Mouse (Mus musculus): ENCODE measurements around the gene Slc23a4.

DNA sequence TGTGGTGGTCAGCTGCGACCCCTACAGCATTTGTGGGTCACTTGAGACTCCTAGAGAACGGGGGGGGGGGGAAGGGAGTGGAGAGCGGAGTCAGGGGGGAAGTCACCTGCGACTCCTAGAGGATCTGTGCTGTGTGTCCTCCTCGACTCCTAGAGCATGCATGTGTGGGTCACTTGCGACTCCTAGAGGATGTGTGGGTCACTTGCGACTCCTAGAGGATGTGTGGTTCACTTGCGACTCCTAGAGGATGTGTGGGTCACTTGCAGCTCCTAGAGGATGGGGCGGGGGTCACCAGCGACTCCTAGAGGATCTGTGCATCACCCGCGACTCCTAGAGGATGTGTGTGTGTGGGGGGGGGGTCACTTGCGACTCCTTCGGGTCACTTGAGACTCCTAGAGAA, 66.3 kb downstream of the Slc23a4 start:
- TF ChIP-seq POLR2A (IDR thresholded peaks at IDR 0.05; ENCODE audit: insufficient read depth, low read depth, low read length) (no peak), CTCF (IDR thresholded peaks at IDR 0.05; ENCODE audit: insufficient read depth, low read depth, low read length) (0 out of 2 replicates have a peak, but pooled peaks have one; percentile 41)

Data from olfactory bulb, adult 2 months (tissue).